Mouse (Mus musculus): Measurements from ENCODE around the gene Sh3kbp1.

The Sh3kbp1 gene

GRCm38 (mm10) chrX:159735513-159736099, 108.5 kb downstream of the Sh3kbp1 start:
- DNase-seq (ENCODE audit: low read depth in 1 of 2, low spot score in 2 of 2) = peak in 1 of 2 experiments; percentile 57

GRCm38 (mm10) chrX:159737344-159737743, 110.3 kb downstream of the Sh3kbp1 start:
- DNase-seq (ENCODE audit: low read depth in 1 of 2, low spot score in 2 of 2) = no peak

DNA sequence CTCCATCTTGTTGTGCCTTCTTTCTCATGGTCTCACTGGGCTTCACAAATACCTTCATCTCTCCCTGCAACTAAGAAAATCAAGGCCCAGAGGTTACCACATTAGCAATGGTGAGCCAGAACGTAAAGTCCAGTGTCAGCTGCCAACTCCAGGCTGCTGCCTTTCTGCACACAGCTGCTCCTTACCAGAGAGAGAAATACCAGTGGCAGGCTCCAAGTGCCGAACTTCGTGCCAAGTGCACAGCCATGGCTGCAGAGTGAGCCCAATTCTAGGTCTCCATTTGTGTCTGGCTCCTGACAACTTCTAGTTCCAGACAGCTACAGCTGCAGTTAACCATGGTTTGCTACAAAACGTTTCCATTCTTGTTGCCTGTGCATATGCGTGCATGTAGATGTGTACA, 117.0 kb downstream of the Sh3kbp1 start:
- no peak for DNase-seq (ENCODE audit: low read depth in 1 of 2, low spot score in 2 of 2)

- DNase-seq (ENCODE audit: low read depth in 1 of 2, low spot score in 2 of 2) = no peak
Measured at GRCm38 (mm10) chrX:159744620-159745019, 117.5 kb downstream of the Sh3kbp1 start.

GRCm38 (mm10) chrX:159751834-159752233, 124.8 kb downstream of the Sh3kbp1 start:
- no peak for DNase-seq (ENCODE audit: low read depth in 1 of 2, low spot score in 2 of 2)

DNA sequence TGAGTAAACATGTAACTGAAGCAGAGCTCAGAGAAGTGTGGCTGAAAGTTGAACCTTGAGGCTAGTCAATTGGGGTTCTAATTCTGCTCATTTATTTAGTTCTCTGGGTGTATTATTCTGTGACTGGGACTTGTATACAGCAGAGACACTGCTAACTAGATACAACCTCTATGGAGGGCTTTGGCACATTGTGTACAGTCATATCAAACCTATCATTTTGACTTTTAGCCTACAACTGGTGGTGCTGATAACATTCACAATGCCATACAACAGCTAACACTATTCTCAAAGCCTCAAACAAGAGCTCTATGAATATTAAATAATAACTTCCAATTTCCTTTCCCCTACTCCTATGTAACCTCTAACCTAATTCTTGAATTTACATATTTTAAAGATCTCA, 129.2 kb downstream of the Sh3kbp1 start:
- DNase-seq (ENCODE audit: low read depth in 1 of 2, low spot score in 2 of 2) = no peak

DNA sequence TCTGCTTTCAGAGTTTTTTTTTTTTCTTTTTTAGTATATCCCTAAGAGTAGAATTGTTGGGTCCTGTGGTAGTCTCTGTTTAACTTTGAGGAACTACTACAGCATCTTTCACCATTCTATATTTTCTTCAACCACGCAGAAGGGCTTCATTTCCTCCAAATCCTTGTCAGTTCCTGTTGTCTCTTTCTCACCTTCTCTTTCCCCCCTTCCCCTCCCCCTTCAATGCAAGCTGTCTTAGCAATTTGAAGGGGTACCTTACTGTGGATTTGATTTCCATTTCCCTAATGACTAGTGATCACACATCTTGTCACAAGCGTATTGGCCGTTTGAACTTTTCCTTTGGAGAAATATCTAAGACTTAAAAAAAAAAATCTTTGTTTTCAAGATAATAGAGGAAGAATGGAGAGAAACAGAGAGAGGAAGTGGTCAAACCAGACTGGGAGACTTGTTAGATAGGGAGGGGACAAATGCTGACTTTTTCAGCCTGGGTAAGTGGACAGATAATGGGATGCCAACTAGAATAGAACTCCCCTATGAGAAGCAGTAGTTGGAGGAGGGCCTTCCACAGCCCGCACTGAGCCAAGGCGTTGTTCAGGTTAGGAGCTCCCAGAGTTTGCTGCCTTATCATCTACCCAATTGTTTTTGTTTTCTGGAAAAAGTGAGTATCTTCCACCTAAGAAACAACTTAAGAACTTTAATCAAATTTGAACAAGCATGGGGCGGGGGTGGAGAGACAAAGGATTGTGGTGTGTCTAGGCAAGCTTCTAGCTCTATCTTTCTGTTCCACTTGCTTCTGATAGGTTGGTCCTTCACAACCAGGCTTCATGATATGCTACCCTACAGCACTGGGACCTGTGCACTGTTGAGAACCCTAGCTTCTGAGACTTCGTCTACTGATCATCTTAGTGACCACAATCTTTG, 130.1 kb downstream of the Sh3kbp1 start:
- no peak for DNase-seq (ENCODE audit: low read depth in 1 of 2, low spot score in 2 of 2)

DNA sequence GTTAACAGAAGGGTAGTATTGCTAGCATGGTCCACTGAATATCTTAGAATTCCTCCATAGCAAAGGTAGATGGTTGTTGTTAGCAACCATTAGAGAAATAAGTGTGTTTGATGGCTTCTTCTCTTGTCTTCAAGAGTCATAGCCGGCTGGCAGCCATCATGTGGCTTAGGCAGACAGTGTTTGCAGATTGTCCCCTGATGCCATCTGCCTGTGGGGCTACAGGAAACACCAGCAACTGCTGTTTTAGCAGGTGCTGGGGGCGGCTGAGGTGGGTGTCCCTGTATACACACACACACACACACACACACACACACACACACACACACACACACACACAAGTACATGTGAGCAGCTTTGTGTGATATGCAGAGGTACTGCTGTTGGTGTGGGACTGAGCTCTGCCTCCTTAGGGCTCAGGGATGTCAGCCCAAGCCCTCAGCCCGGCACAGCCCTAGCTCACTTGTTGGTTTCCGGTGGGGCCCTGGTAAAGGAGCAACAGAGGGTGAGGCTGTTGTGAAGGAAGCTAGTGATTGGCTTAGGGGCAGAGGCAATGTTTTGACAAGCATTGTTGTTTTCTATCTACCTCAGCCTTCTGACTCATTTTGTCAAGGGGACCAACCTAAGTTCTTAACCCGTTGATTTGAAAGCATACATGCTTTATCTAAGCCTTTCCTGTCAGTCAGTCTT, 130.9 kb downstream of the Sh3kbp1 start:
- peak in 1 of 2 experiments; percentile 22 for DNase-seq (ENCODE audit: low read depth in 1 of 2, low spot score in 2 of 2)

GRCm38 (mm10) chrX:159763801-159764200, 136.7 kb downstream of the Sh3kbp1 start:
- no peak for DNase-seq (ENCODE audit: low read depth in 1 of 2, low spot score in 2 of 2)

DNA sequence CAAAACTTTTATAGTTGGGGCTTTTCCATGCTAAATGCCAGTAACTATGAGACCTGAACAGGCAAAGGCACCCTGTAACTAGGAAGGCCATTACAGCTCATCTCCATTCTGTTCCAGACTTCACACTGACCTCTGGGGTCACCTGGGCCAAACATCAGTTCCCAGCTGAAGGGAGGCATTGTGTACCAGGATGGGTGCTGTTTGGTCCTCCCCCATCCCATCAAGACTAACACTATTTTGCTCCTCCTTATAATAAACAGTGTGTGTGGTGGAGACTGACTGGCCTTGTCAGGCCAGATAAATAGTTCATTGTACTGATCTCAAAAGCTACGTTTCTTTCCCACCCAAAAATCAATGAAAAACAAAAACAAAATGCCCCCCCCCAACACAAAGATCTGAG, 138.8 kb downstream of the Sh3kbp1 start:
- no peak for DNase-seq (ENCODE audit: low read depth in 1 of 2, low spot score in 2 of 2)

DNA sequence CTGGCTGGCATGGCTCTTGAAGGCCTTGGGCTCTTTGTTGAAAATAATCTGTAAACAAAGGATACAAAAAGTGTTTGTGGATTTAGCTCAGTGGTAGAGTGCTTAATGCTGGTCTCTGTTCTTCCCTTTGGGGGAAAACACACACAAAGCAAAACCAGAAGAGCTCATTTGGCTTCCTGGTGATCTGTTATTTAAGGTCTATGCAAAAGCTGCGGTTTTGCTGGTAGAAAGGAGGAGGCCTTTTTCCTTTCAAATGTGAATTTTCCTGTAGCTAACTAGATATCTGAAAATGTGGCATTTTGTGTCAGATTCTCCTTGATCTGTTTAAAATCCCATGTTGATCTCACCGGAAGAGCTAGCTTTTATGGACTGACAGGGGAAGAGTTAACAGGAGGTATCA, 141.9 kb downstream of the Sh3kbp1 start:
- no peak for DNase-seq (ENCODE audit: low read depth in 1 of 2, low spot score in 2 of 2)

GRCm38 (mm10) chrX:159769773-159770172, 142.7 kb downstream of the Sh3kbp1 start:
- DNase-seq (ENCODE audit: low read depth in 1 of 2, low spot score in 2 of 2) = no peak

- no peak for DNase-seq (ENCODE audit: low read depth in 1 of 2, low spot score in 2 of 2)
Measured at GRCm38 (mm10) chrX:159772137-159772536, 145.1 kb downstream of the Sh3kbp1 start.

GRCm38 (mm10) chrX:159775042-159775441, 148.0 kb downstream of the Sh3kbp1 start:
- DNase-seq (ENCODE audit: low read depth in 1 of 2, low spot score in 2 of 2) = no peak

DNA sequence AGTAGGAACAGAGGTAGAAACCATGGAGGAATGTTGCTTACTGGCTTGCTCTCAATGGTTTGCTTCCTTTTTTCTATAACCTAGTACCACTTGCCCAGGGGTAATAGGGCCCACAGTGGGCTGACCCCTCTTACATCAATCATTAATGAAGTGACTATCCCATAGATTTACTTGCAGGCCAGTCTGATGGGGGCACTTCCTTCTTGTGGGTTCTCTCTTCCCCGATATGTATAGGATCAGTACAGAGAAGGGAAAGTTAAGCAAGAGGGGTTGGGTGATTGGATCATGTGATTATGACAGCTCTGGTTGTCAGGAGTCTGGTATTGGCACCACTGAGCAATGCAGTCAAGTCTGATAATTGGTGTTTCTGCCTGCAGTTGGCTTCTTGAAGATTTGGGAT, 151.7 kb downstream of the Sh3kbp1 start:
- DNase-seq (ENCODE audit: low read depth in 1 of 2, low spot score in 2 of 2) = peak in 1 of 2 experiments; percentile 12

- no peak for DNase-seq (ENCODE audit: low read depth in 1 of 2, low spot score in 2 of 2)
Measured at GRCm38 (mm10) chrX:159790516-159790915, 163.4 kb downstream of the Sh3kbp1 start.

DNA sequence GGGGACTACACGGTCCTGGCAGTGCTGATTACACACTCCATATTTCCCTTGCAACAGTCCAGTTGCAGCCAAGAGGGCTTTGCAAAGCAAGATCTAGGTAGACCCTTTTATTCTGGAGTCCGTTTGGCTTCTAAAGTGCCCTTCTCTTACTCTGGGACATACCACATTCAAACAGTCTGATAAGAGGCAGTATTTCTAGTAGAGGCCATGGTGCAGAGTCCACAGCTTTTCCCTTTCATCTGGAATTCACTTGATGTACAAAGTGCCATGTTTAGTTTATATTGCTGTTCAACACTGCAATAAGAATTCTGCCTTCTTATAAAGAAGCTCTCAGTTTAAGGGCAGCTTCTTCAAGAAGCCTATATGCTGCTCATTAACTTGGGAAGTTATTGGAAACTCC, 168.5 kb downstream of the Sh3kbp1 start:
- no peak for DNase-seq (ENCODE audit: low read depth in 1 of 2, low spot score in 2 of 2)

- no peak for DNase-seq (ENCODE audit: low read depth in 1 of 2, low spot score in 2 of 2)
Measured at GRCm38 (mm10) chrX:159804371-159804770, 177.3 kb downstream of the Sh3kbp1 start.

DNA sequence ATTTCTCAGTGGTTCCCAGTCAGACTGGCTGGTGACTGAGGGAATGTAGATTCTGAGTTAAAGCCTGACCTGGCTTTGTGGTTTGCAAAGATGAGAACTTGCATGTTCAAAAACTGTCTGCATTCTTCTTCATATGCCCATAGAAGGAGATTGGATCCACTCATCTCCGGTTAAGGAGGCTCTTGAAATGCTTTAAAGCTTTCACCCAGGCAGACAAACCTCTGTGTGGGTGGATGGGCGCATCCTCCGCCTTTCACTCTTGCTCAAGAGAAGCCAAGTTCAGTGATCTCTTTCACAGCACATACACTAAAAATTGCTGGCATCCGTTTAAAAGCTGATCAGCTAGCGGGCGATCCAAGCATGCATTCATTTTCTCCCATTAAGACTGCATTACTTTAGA, 182.4 kb downstream of the Sh3kbp1 start:
- no peak for DNase-seq (ENCODE audit: low read depth in 1 of 2, low spot score in 2 of 2)

GRCm38 (mm10) chrX:159810469-159810868, 183.4 kb downstream of the Sh3kbp1 start:
- no peak for DNase-seq (ENCODE audit: low read depth in 1 of 2, low spot score in 2 of 2)

- no peak for DNase-seq (ENCODE audit: low read depth in 1 of 2, low spot score in 2 of 2)
Measured at GRCm38 (mm10) chrX:159817508-159817907, 190.4 kb downstream of the Sh3kbp1 start.

DNA sequence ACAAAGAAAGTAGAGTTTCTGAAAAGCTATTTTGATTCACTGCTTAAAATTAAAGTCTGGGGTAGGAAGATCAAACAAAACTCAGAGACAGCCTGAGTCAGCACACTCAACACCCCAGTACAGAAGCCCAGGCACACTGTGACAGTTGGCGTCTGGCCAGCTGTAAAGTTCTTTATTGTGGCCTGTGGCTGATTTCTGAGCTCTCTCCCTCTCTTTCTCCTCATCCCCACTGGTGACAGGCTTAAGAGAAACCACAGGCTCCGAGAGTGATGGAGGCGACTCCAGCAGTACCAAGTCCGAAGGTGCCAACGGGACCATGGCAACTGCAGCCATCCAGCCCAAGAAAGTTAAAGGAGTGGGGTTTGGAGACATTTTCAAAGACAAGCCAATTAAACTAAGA, 201.1 kb downstream of the Sh3kbp1 start:
- no peak for DNase-seq (ENCODE audit: low read depth in 1 of 2, low spot score in 2 of 2)

Data from monocyte, adult 2 months (primary cell).